8 mouse cellular contexts compared by ENCODE assay signal in the genomic region with DNA sequence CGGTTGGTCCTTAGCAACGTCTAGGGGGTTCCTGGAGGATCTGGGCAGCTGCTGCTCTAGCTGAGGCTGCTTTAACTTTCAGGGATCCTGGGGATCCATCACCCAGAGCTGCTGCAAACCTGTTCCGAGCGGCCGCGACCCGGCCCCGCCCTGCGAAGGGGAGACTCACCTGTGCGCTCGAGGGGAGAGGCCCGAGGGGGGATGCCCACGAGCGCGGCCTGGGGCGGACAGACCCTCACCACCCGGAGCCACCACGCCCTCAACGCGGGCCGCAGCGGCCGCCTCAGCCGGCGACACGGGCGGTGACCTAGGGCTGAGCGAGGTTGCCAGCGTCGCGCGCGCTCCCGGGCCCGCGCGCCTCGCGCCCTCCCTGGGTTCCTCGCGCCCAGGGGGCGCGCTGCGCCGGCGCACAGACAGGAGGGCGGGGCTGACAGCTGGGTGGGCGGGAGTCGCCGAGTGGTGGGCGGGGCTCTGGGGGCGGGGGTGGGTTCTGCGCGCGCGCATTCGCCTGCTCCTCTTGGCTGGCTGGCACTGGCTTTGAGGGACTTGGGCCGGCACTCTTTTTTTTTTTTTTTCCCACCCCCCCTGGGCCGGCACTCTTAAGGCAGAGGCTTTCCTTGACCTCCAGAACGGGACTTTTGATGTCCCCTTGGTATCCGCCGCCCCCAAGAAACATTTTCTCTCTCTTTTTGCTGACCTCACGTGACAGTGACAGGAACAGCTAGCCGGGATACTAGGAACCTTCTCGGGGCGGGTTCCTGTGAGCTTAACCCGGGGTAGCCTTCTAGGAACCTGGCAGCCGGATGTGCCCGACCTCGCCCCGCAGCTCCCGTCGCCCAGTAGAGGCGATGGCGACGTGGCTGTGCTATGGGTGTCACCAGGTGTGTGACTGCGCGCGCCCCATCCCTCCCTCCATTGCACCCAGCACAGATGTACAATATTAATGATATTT. TPM values are rescaled to one million over a fixed set of nuclear protein-coding genes. Genes with fewer than 3 reads are reported as not detected.
DNase-seq lines count a peak whose midpoint lies in the region; ATAC-seq and TF ChIP-seq lines count a peak whose summit lies in the region.

Gene Rcan3, minus strand, starts transcription at position 411 of the 952 bp plus-strand sequence.

- no peaks in the 10 kb centered on the region for H3K79me3 ChIP-seq in C2C12 (ENCODE audit: low read depth)

- H3K79me2 ChIP-seq in C2C12 (ENCODE audit: control insufficient read depth, insufficient read depth) = no peaks in the 10 kb centered on the region

- peaks cover 20% of the 10 kb centered on the region for H3K4me1 ChIP-seq in bone marrow macrophage, adult 2 months (ENCODE audit: control insufficient read depth, insufficient read depth, low read length)
- H3K4me1 ChIP-seq in embryonic facial prominence, embryonic 15.5 days = peaks cover 4% of the 10 kb centered on the region

- under 1% methylated on average over 76 of the region's 79 CpGs for WGBS in embryonic facial prominence, embryonic 15.5 days

- no peaks in the 10 kb centered on the region for H3K9me3 ChIP-seq in embryonic facial prominence, embryonic 15.5 days (replicated peaks)

- H3ac ChIP-seq in C2C12 (ENCODE audit: control insufficient read depth, insufficient read length, low read depth) = peak within 1 kb of the TSS; percentile 96

- peak within 1 kb of the TSS; percentile 79 for H3K27ac ChIP-seq in bone marrow macrophage, adult 2 months (ENCODE audit: insufficient read depth, low read depth, low read length)
- H3K27ac ChIP-seq in embryonic facial prominence, embryonic 15.5 days (replicated peaks) = peak within 1 kb of the TSS; percentile 61; the same call in 1 of the 2 replicates

- DNase-seq in heart, adult 8-10 months (ENCODE audit: low spot score) = peak; percentile 68
- DNase-seq in kidney, adult 9 months = peak; percentile 73
- DNase-seq in liver = peak; percentile 93
- DNase-seq in monocyte, adult 2 months (ENCODE audit: low read depth in 1 of 2, low spot score in 2 of 2) = peak; percentile 14 to 28
- peak; percentile 63 to 73 for DNase-seq in spleen, postnatal 14 days (ENCODE audit: low spot score in 2 of 2)

- no peak; the same call in 1 of the 2 replicates for TF ChIP-seq POLR2A in bone marrow macrophage, adult 2 months (IDR thresholded peaks at IDR 0.05; ENCODE audit: borderline replicate concordance, low read depth, low read length)

- peak within 1 kb of the TSS; percentile 74 for H3K9ac ChIP-seq in embryonic facial prominence, embryonic 15.5 days

- no peaks in the 10 kb centered on the region for H3K27me3 ChIP-seq in C2C12 (ENCODE audit: control insufficient read depth, insufficient read depth, insufficient read length)
- H3K27me3 ChIP-seq in embryonic facial prominence, embryonic 15.5 days = no peaks in the 10 kb centered on the region

- H3K4me3 ChIP-seq in C2C12 (ENCODE audit: insufficient read depth, poor library complexity, severe bottlenecking) = peak within 1 kb of the TSS; percentile 36
- peak within 1 kb of the TSS; percentile 92 for H3K4me3 ChIP-seq in bone marrow macrophage, adult 2 months (ENCODE audit: insufficient read depth, low read length)
- H3K4me3 ChIP-seq in embryonic facial prominence, embryonic 15.5 days (replicated peaks) = peak within 1 kb of the TSS; percentile 70

- H3K36me3 ChIP-seq in C2C12 (ENCODE audit: control insufficient read depth, insufficient read depth) = no peaks in the 10 kb centered on the region
- no peaks in the 10 kb centered on the region for H3K36me3 ChIP-seq in embryonic facial prominence, embryonic 15.5 days

- H3K4me2 ChIP-seq in embryonic facial prominence, embryonic 15.5 days (replicated peaks) = peak within 1 kb of the TSS; percentile 94

- peak; percentile 86 for ATAC-seq in embryonic facial prominence, embryonic 15.5 days (ENCODE audit: insufficient number of reproducible peaks, low FRiP score, low TSS enrichment, low read depth)

- TF ChIP-seq CTCF in C2C12 (IDR thresholded peaks at IDR 0.05; ENCODE audit: control insufficient read depth, insufficient read depth, insufficient read length) = no peak
- no peak for TF ChIP-seq CTCF in bone marrow macrophage, adult 2 months (IDR thresholded peaks at IDR 0.05; ENCODE audit: low read depth, low read length)

TF ChIP-seq in C2C12, 6 proteins besides CTCF, POLR2A, EP300 and RAD21:
- no peak for TF ChIP-seq FOSL1 (IDR thresholded peaks at IDR 0.05; ENCODE audit: insufficient read depth, low read length, poor library complexity, severe bottlenecking)
- peak; percentile 39 for TF ChIP-seq MAX (IDR thresholded peaks at IDR 0.05)

RNA-seq across cellular contexts. Expression of gene Rcan3, which starts in this region (rescaled TPM):
- polyA plus RNA-seq in C2C12 (2012; fragmentation: generic; extraction: Trizol) = 9.2 TPM
- polyA plus RNA-seq in bone marrow macrophage, adult 2 months (2012; ENCODE audit: insufficient read depth, insufficient read length, missing spikeins) = 16.7 and 24.3 TPM in 2 replicates
- polyA plus RNA-seq in embryonic facial prominence, embryonic 15.5 days (2015; fragmentation: Nextera tagmentation; extraction: Ambion mirVana) = 16.3 and 20.1 TPM in 2 replicates
- total RNA-seq in heart, adult 8-10 months (2022) = 10 to 100 TPM in 1 of 4 experiments, 1 to 10 TPM in 3; 9.4 to 12.9 (median 9.6) TPM

Comparison
In these comparisons a context has a peak if more than half of its experiments do, and no peak if none do; other contexts are left out.
1. Peak in every context shown above with its lines: DNase-seq, ATAC-seq, H3K4me3 ChIP-seq and H3K27ac ChIP-seq.
2. H3K4me3 ChIP-seq: peak in every context shown above with its lines; median percentile 92 in bone marrow macrophage, adult 2 months; 70 in embryonic facial prominence, embryonic 15.5 days; 36 in C2C12.
3. DNase-seq: peak in every context shown above with its lines; median percentile 93 in liver; 73 in kidney, adult 9 months; 68 in heart, adult 8-10 months; 68 in spleen, postnatal 14 days; 21 in monocyte, adult 2 months.